Mouse (Mus musculus) forebrain, embryonic 16.5 days (tissue): ENCODE data around the gene A26c2. TPM values are rescaled to one million over a fixed set of nuclear protein-coding genes. Genes with fewer than 3 reads are reported as not detected.

Experiments used
- ATAC-seq: fragments of 200-750 bp; cut with Nextera tagmentation; 2 replicates; pipeline ENCODE4 v1.8.0; 2017; ENCODE audit warnings: mild to moderate bottlenecking, moderate library complexity
- H3K27ac ChIP-seq: fragments of 300-500 bp; sonication (generic); 2 replicates; pipeline ENCODE4 v1.5.1; 2014; ENCODE audit warnings: low read length, control low read depth
- H3K27me3 ChIP-seq: fragments of 300-500 bp; sonication (generic); replicated peaks from 2 replicates; pipeline ENCODE4 v1.6.1; 2014; ENCODE audit warnings: low read length; ENCODE audit not compliant: control insufficient read depth, insufficient read depth
- H3K36me3 ChIP-seq: fragments of 300-500 bp; sonication (generic); 2 replicates; pipeline ENCODE4 v1.6.1; 2014; ENCODE audit not compliant: control insufficient read depth, insufficient read depth
- H3K4me1 ChIP-seq: fragments of 300-500 bp; sonication (generic); replicated peaks from 2 replicates; pipeline ENCODE4 v1.6.1; 2014; ENCODE audit warnings: low read length; ENCODE audit not compliant: control insufficient read depth, insufficient read depth
- H3K4me2 ChIP-seq: fragments of 300-500 bp; sonication (generic); 2 replicates; pipeline ENCODE4 v1.6.1; 2014; ENCODE audit warnings: mild to moderate bottlenecking, low read length, control low read depth
- H3K4me3 ChIP-seq: fragments of 300-500 bp; sonication (generic); replicated peaks from 2 replicates; pipeline ENCODE4 v1.5.1; 2014; ENCODE audit warnings: mild to moderate bottlenecking, low read length, control low read depth
- H3K9ac ChIP-seq: fragments of 300-500 bp; sonication (generic); replicated peaks from 2 replicates; pipeline ENCODE4 v1.6.1; 2014; ENCODE audit warnings: low read depth, low read length, control low read depth
- H3K9me3 ChIP-seq: fragments of 300-500 bp; sonication (generic); 2 replicates; pipeline ENCODE4 v1.6.1; 2016; ENCODE audit warnings: low read length; ENCODE audit not compliant: control insufficient read depth
- WGBS: fragments of 180-500 bp; shearing (Covaris S2); extraction: QIAGEN DNeasy Blood & Tissue Kit; methylation state at CpG from one replicate; pipeline ENCODE4 v1.1.7; 2014; 5-methylcytosine and 5-hydroxymethylcytosine counted together
- polyA plus RNA-seq: library from polyadenylated mRNA; unstranded; fragments of >200 nt; fragmentation: Nextera tagmentation; extraction: Ambion mirVana; gene quantifications from 2 replicates; pipeline ENCODE4 v1.2.1, GENCODE M21; 2015

Gene A26c2
- not detected in 2 replicates for polyA plus RNA-seq

GRCm38 (mm10) chr7:62823573-62823972 is at the start of gene A26c2:
TSS of gene A26c2 (minus strand) at chr7:62823673.
- H3K9ac ChIP-seq, result no peak within 1 kb of the TSS
- no peak within 1 kb of the TSS for H3K4me2 ChIP-seq
- no peaks in the 10 kb centered on the region for H3K27me3 ChIP-seq
- no peak within 1 kb of the TSS for H3K4me3 ChIP-seq
- H3K27ac ChIP-seq, result no peak within 1 kb of the TSS
- H3K9me3 ChIP-seq, result no peaks in the 10 kb centered on the region
- no peaks in the 10 kb centered on the region for H3K36me3 ChIP-seq
- ATAC-seq, result no peak
- H3K4me1 ChIP-seq, result no peaks in the 10 kb centered on the region
- WGBS, result 85% methylated on average over 7 of the region's 7 CpGs

GRCm38 (mm10) chr7:62851471-62851870 is 28.0 kb upstream of the A26c2 start:
- Histone ChIP-seq H3K36me3 (no peaks in the 10 kb centered on the region), H3K4me2 (no peak overlapping the region), H3K27ac (no peak overlapping the region), H3K4me1 (no peaks in the 10 kb centered on the region), H3K27me3 (no peaks in the 10 kb centered on the region), H3K9me3 (no peaks in the 10 kb centered on the region), H3K4me3 (no peak overlapping the region), H3K9ac (no peak overlapping the region)
- ATAC-seq, result no peak
